Mouse (Mus musculus) midbrain, embryonic 14.5 days (tissue): Measurements from ENCODE around the gene Gne. TPM values are rescaled to one million over a fixed set of nuclear protein-coding genes. Genes with fewer than 3 reads are reported as not detected.
A peak's percentile ranks its signal among the peaks of the same experiment; 100 is the strongest.

Experiments used
- ATAC-seq: fragments of 200-750 bp; cut with Nextera tagmentation; 2 replicates; pipeline ENCODE4 v1.8.0; 2017; ENCODE audit warnings: moderate number of reproducible peaks, moderate library complexity; ENCODE audit not compliant: low FRiP score, low TSS enrichment
- DNase-seq: peaks from one replicate; pipeline ENCODE4 v3.0.0-alpha.2; 2015
- H3K27ac ChIP-seq: fragments of 300-500 bp; sonication (generic); replicated peaks from 2 replicates; pipeline ENCODE4 v1.5.1; 2014; ENCODE audit warnings: mild to moderate bottlenecking, low read depth, low read length, moderate library complexity
- H3K27me3 ChIP-seq: fragments of 300-500 bp; sonication (generic); 2 replicates; pipeline ENCODE4 v1.6.1; 2014; ENCODE audit warnings: low read length, control low read depth, mixed read lengths; ENCODE audit not compliant: control insufficient read depth, insufficient read depth
- H3K36me3 ChIP-seq: fragments of 300-500 bp; sonication (generic); 2 replicates; pipeline ENCODE4 v1.6.1; 2014; ENCODE audit warnings: low read length, control low read depth; ENCODE audit not compliant: control insufficient read depth, insufficient read depth
- H3K4me1 ChIP-seq: fragments of 300-500 bp; sonication (generic); 2 replicates; pipeline ENCODE4 v1.6.1; 2014; ENCODE audit warnings: mild to moderate bottlenecking, antibody characterized with exemption, low read length, control low read depth; ENCODE audit not compliant: control insufficient read depth, insufficient read depth
- H3K4me2 ChIP-seq: fragments of 300-500 bp; sonication (generic); 2 replicates; pipeline ENCODE4 v1.6.1; 2014; ENCODE audit warnings: mild to moderate bottlenecking, low read length, moderate library complexity
- H3K4me3 ChIP-seq: fragments of 300-500 bp; sonication (generic); replicated peaks from 2 replicates; pipeline ENCODE4 v1.5.1; 2014; ENCODE audit warnings: low read depth, low read length
- H3K9ac ChIP-seq: fragments of 300-500 bp; sonication (generic); replicated peaks from 2 replicates; pipeline ENCODE4 v1.6.1; 2014; ENCODE audit warnings: mild to moderate bottlenecking, low read length, moderate library complexity
- H3K9me3 ChIP-seq: fragments of 300-500 bp; sonication (generic); 2 replicates; pipeline ENCODE4 v1.6.1; 2016; ENCODE audit warnings: low read length, control low read depth, mixed read lengths; ENCODE audit not compliant: control insufficient read depth
- WGBS: fragments of 180-500 bp; shearing (Covaris S2); extraction: QIAGEN DNeasy Blood & Tissue Kit; methylation state at CpG from one replicate; pipeline ENCODE4 v1.1.7; 2014; 5-methylcytosine and 5-hydroxymethylcytosine counted together
- polyA plus RNA-seq: library from polyadenylated mRNA; unstranded; fragments of >200 nt; fragmentation: Nextera tagmentation; extraction: Ambion mirVana; gene quantifications from 2 replicates; pipeline ENCODE4 v1.2.1, GENCODE M21; 2014

Gene Gne
- polyA plus RNA-seq, 1 experiment from 2014 or later = 29.5 TPM

DNA sequence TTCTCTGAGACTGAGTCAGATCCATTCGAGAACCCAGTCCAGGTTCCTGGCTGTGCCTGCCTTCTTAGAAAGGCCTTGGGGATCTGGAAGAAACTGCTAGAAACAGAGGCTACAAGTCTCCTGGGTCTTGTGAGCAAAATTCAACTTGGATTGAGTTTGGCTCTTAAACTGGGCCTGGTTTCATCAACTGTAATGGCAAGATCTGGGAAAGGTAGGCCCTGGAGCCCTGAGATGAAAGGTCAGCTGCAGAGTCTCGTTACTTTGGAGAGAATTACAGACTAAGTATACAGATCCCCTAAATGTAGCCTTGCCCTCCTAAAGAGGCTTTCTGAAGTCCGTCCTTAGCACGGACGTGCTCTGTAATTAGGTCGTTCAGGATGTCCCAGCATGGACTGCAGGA, 58.4 kb downstream of the Gne start:
- H3K27me3 ChIP-seq = peaks cover 68% of the 10 kb centered on the region
- H3K4me2 ChIP-seq = no peak overlapping the region
- H3K4me1 ChIP-seq = peaks cover 11% of the 10 kb centered on the region
- H3K27ac ChIP-seq = no peak overlapping the region
- ATAC-seq = no peak
- H3K36me3 ChIP-seq = peaks cover 81% of the 10 kb centered on the region
- no peak overlapping the region for H3K9ac ChIP-seq
- no peak overlapping the region for H3K4me3 ChIP-seq
- no peak for DNase-seq
- H3K9me3 ChIP-seq = no peaks in the 10 kb centered on the region
- 94% methylated on average over 6 of the region's 6 CpGs for WGBS

DNA sequence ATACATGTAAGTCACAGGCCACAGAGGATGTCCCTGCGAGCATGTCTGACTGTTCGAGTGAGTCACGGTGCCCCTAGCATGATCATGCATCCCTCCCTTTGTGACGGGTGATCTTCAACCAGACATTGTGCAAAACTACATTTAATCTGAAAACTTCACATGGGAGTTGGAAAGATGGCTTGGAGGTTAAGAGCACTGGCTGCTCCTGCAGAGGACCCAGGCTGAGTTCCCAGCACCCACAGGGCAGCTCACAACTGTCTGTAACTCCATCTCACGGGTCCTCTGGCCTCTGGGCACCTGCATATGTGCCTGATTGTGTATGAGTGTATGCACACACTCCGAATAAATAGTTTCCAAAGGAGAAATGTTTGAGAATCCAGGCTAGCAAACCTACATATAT, 59.7 kb downstream of the Gne start:
- Histone ChIP-seq H3K9ac (no peak overlapping the region), H3K27ac (no peak overlapping the region), H3K4me2 (no peak overlapping the region), H3K4me3 (no peak overlapping the region), H3K9me3 (no peaks in the 10 kb centered on the region), H3K4me1 (peaks cover 11% of the 10 kb centered on the region), H3K27me3 (peaks cover 63% of the 10 kb centered on the region), H3K36me3 (peaks cover 82% of the 10 kb centered on the region)
- DNase-seq (no peak), ATAC-seq (no peak)
- WGBS = 99% methylated on average over 6 of the region's 6 CpGs

DNA sequence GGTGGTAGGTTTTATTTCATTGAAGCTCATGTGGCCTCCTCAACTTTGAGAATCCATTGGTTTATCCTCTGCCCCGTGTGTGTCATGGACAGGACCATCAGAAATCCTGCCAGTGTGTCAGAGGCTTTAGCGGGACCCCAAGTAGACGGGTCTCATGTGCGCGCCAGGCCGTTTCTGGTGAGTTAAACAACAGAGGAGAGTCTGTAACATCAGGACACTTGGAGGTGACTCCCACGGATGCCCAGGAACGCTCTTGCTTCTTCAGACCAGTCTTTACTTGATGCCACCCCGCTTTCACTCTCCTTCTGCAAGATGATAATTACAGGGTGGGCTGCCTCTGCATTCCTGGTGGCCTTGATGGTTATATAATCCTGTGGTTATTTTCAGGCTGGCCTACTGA, 60.3 kb downstream of the Gne start:
- H3K36me3 ChIP-seq = peaks cover 88% of the 10 kb centered on the region
- DNase-seq (no peak), ATAC-seq (no peak)
- H3K4me2 ChIP-seq = no peak overlapping the region
- H3K27me3 ChIP-seq = peaks cover 63% of the 10 kb centered on the region
- H3K4me3 ChIP-seq = no peak overlapping the region
- no peaks in the 10 kb centered on the region for H3K9me3 ChIP-seq
- peaks cover 9% of the 10 kb centered on the region for H3K4me1 ChIP-seq
- WGBS = 98% methylated on average over 9 of the region's 9 CpGs
- no peak overlapping the region for H3K27ac ChIP-seq
- H3K9ac ChIP-seq = no peak overlapping the region

DNA sequence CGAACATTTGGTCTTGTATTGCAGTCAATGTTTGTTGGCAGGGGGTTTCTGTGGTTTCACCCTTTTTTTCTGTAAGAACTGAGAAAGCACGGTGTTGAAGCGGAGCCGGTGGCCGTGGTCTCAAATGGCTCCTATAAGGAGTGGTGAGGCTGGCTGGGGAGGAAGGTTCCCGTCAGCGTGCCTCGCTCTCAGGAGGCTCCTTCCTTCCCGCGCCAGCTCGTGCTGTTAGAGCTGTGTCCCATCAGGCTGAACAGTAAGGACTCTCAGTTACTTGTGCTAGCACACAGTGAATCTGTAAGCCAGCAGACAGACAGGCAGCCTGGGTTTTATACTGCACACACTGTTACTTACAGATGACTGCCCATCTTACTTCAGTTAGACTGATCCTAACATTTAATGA, 61.2 kb downstream of the Gne start:
- Histone ChIP-seq H3K4me2 (no peak overlapping the region), H3K9me3 (no peaks in the 10 kb centered on the region), H3K4me3 (no peak overlapping the region), H3K27me3 (peaks cover 63% of the 10 kb centered on the region), H3K4me1 (no peaks in the 10 kb centered on the region; the same call in 1 of the 2 replicates), H3K27ac (no peak overlapping the region), H3K9ac (no peak overlapping the region), H3K36me3 (peaks cover 88% of the 10 kb centered on the region)
- ATAC-seq (no peak), DNase-seq (no peak)
- WGBS = 98% methylated on average over 11 of the region's 11 CpGs

DNA sequence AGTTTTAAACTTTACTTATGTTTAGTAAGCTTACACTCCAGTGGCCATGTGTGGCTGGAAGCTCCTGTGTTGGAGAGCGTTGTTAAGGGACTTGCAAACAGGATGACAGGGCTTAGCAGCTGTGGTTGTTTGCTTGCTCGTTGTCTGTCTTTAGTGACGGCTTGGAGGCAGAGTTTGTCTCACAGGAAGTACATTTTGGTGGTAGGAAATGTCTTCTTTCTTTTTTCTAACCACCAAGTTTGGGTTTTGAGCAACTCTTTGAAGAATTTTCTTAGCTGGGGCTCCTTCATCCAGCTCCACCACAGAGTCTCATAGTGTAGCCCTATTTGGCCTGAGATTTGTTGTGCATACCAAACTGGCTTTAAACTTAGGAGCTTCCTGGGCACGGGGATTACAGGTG, 61.7 kb downstream of the Gne start:
- Histone ChIP-seq H3K4me3 (no peak overlapping the region), H3K4me2 (no peak overlapping the region), H3K27me3 (peaks cover 63% of the 10 kb centered on the region), H3K27ac (no peak overlapping the region), H3K36me3 (peaks cover 84% of the 10 kb centered on the region), H3K9me3 (no peaks in the 10 kb centered on the region), H3K4me1 (no peaks in the 10 kb centered on the region), H3K9ac (no peak overlapping the region)
- ATAC-seq (no peak), DNase-seq (no peak)
- WGBS = 96% methylated on average over 4 of the region's 4 CpGs

DNA sequence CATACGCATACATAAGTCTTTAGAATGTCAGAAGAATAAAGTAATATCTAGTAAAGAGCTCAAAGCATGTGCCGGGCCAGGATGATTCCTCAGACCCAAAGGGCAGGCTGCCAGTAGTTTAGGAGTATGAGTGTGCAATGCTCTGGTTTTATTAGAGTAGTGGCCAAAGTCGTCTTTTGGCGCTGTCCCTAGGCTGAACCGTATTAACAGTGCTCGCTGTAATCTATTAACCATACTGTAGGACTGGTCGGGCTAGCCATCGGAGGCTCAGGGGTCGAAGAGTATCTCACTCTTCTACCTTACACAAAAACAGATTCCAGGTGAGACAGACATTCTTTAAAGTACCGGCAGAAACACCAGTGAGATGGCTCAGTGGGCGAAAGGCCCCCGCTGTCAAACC, 67.2 kb downstream of the Gne start:
- ATAC-seq (no peak), DNase-seq (no peak)
- Histone ChIP-seq H3K4me1 (peaks cover 18% of the 10 kb centered on the region), H3K4me3 (no peak overlapping the region), H3K9me3 (no peaks in the 10 kb centered on the region), H3K4me2 (no peak overlapping the region), H3K36me3 (peaks cover 32% of the 10 kb centered on the region), H3K9ac (no peak overlapping the region), H3K27ac (no peak overlapping the region), H3K27me3 (peaks cover 20% of the 10 kb centered on the region)
- 96% methylated on average over 12 of the region's 12 CpGs for WGBS

DNA sequence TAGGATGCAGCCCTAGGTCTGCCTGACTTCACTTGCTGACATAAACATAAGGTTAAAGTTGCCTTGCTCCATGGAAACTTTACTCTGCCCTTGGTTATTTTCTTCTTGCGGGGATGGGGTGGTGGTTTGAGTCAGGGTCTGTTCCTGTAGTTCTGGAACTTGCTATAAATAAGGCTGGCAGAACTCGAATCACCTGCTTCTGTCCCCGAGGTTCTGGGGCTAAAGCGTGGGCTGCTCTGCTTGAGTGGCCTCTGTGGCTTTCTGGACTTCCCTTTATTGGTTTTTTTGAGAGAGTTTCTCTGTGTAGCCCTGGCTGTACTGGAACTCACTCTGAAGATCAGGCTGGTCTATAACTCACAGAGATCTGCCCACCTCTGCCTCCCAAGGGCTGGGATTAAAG, 67.9 kb downstream of the Gne start:
- no peak overlapping the region for H3K4me3 ChIP-seq
- no peak overlapping the region for H3K4me2 ChIP-seq
- peaks cover 13% of the 10 kb centered on the region for H3K27me3 ChIP-seq
- peaks cover 19% of the 10 kb centered on the region for H3K4me1 ChIP-seq
- H3K9me3 ChIP-seq = no peaks in the 10 kb centered on the region
- peaks cover 25% of the 10 kb centered on the region for H3K36me3 ChIP-seq
- WGBS = 92% methylated on average over 4 of the region's 4 CpGs
- no peak overlapping the region for H3K27ac ChIP-seq
- DNase-seq = no peak
- ATAC-seq = no peak
- no peak overlapping the region for H3K9ac ChIP-seq

DNA sequence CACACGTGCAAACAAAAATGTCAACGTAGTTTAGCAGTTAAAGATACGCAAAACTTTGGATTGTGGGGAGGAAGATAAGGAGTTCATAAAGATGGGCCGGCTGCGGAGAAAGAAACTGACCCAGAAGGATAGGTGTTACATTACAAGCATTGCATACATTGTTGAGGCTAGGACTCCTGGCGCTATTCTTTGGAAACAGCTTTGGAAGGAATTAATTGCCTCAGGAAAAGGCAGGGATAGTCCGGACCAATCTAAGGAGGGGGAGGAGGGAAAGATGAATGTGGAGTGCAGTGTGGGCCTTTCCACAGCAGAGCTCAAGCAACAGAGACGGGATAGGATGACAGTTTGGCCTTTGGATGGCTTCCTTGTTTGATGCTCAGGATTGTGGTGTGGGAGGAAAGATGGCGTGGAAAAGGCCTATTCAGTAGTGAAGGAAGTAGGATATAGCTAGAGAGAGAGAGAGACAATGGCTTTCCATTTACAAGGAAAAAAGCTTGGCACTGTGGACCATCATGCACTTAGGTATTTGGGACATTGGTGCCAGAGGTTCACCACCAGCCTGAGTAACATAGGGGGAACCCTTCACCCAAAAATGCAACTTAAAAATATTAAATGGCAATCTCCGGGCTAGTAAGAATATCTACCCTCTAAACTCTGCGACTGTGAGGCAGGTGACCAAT, 70.4 kb downstream of the Gne start:
- no peaks in the 10 kb centered on the region for H3K9me3 ChIP-seq
- peak overlapping the region; percentile 90 for H3K9ac ChIP-seq
- peaks cover 19% of the 10 kb centered on the region for H3K4me1 ChIP-seq
- H3K4me3 ChIP-seq = peak overlapping the region; percentile 100
- ATAC-seq (no peak), DNase-seq (no peak)
- H3K36me3 ChIP-seq = no peaks in the 10 kb centered on the region; the same call in 1 of the 2 replicates
- WGBS = 34% methylated on average over 11 of the region's 11 CpGs
- H3K4me2 ChIP-seq = peak overlapping the region; percentile 99
- no peaks in the 10 kb centered on the region for H3K27me3 ChIP-seq
- no peak overlapping the region for H3K27ac ChIP-seq
